Mouse (Mus musculus) neural tube, embryonic 13.5 days (tissue): ENCODE data around the gene Hmgcs1. TPM values are rescaled to one million over a fixed set of nuclear protein-coding genes. Genes with fewer than 3 reads are reported as not detected.
"Not testable (repeated sequence)": the region's sequence is repeated elsewhere in the genome, so short reads cannot be mapped to it uniquely, and the experiment has no call there.

Experiments
- ATAC-seq: fragments of 200-750 bp; cut with Nextera tagmentation; 2 replicates; pipeline ENCODE4 v1.8.0; 2017; ENCODE audit warnings: low read depth, mild to moderate bottlenecking, moderate TSS enrichment, moderate library complexity
- H3K27ac ChIP-seq: fragments of 300-500 bp; sonication (generic); replicated peaks from 2 replicates; pipeline ENCODE4 v1.5.1; 2015; ENCODE audit warnings: moderate library complexity, mild to moderate bottlenecking, inconsistent platforms
- H3K27me3 ChIP-seq: fragments of 300-500 bp; sonication (generic); 2 replicates; pipeline ENCODE4 v1.6.1; 2015; ENCODE audit warnings: mild to moderate bottlenecking, inconsistent platforms
- H3K36me3 ChIP-seq: fragments of 300-500 bp; sonication (generic); 2 replicates; pipeline ENCODE4 v1.6.1; 2015; ENCODE audit warnings: mild to moderate bottlenecking, inconsistent platforms
- H3K4me1 ChIP-seq: fragments of 300-500 bp; sonication (generic); replicated peaks from 2 replicates; pipeline ENCODE4 v1.6.1; 2015; ENCODE audit warnings: inconsistent platforms
- H3K4me2 ChIP-seq: fragments of 300-500 bp; sonication (generic); 2 replicates; pipeline ENCODE4 v1.6.1; 2015; ENCODE audit warnings: inconsistent platforms, mild to moderate bottlenecking, moderate library complexity
- H3K4me3 ChIP-seq: fragments of 300-500 bp; sonication (generic); 2 replicates; pipeline ENCODE4 v1.5.1; 2015; ENCODE audit warnings: mild to moderate bottlenecking, inconsistent platforms
- H3K9ac ChIP-seq: fragments of 300-500 bp; sonication (generic); 2 replicates; pipeline ENCODE4 v1.6.1; 2015; ENCODE audit warnings: moderate library complexity, mild to moderate bottlenecking, inconsistent platforms
- H3K9me3 ChIP-seq: fragments of 300-500 bp; sonication (generic); 2 replicates; pipeline ENCODE4 v1.6.1; 2016; ENCODE audit warnings: inconsistent platforms
- WGBS: fragments of 180-500 bp; shearing (Covaris S2); methylation state at CpG from one replicate; pipeline ENCODE4 v1.1.7; 2015; 5-methylcytosine and 5-hydroxymethylcytosine counted together
- polyA plus RNA-seq: library from polyadenylated mRNA; unstranded; fragments of >200 nt; fragmentation: Nextera tagmentation; extraction: Ambion mirVana; gene quantifications from 2 replicates; pipeline ENCODE4 v1.2.1, GENCODE M21; 2015

Gene Hmgcs1
- 381 and 414 TPM in 2 replicates for polyA plus RNA-seq

GRCm38 (mm10) chr13:119690039-119690728, at the start of gene Hmgcs1:
Hmgcs1 (plus strand) TSS chr13:119690379.
- H3K9ac ChIP-seq = peak within 1 kb of the TSS; percentile 98
- no peaks in the 10 kb centered on the region for H3K9me3 ChIP-seq
- H3K27ac ChIP-seq = peak within 1 kb of the TSS; percentile 99
- 0 out of 2 replicates have a peak, but pooled peaks cover 7% of the 10 kb centered on the region for H3K36me3 ChIP-seq
- peaks cover 54% of the 10 kb centered on the region for H3K4me1 ChIP-seq
- H3K27me3 ChIP-seq = no peaks in the 10 kb centered on the region
- peak within 1 kb of the TSS; percentile 91 for H3K4me2 ChIP-seq
- ATAC-seq = peak; percentile 99
- H3K4me3 ChIP-seq = peak within 1 kb of the TSS; percentile 96
- WGBS = under 1% methylated on average over 58 of the region's 59 CpGs

- no peak overlapping the region for H3K4me2 ChIP-seq
- ATAC-seq = no peak
- 39% methylated on average over 4 of the region's 4 CpGs for WGBS
These were observed 49.7 kb upstream of the Hmgcs1 start for GRCm38 (mm10) chr13:119640504-119640903.

DNA sequence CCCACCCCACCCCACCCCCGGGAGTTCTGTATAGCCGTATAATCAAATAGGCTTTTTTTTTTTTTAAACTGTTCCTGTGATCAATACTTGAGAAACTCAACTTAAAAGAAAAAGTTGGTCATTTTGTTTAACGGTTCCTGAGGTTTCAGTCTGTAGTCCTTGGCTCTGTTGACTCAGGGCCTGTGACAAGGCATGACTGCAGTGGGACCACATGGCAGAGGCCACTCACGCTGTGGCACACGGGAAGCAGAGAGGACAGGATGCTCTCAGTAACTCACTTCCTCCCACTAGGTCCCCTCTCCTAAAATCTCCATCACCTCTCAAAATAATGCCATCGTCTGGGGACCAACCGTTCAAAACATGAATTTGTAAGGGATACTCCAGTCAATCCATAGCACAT, 49.0 kb upstream of the Hmgcs1 start:
- no peak overlapping the region for H3K9ac ChIP-seq
- no peak overlapping the region for H3K4me3 ChIP-seq
- no peaks in the 10 kb centered on the region for H3K27me3 ChIP-seq
- no peaks in the 10 kb centered on the region for H3K9me3 ChIP-seq
- no peaks in the 10 kb centered on the region for H3K36me3 ChIP-seq
- H3K27ac ChIP-seq = no peak overlapping the region
- WGBS = 77% methylated on average over 7 of the region's 7 CpGs
- ATAC-seq = no peak
- H3K4me2 ChIP-seq = no peak overlapping the region
- no peaks in the 10 kb centered on the region for H3K4me1 ChIP-seq

More at GRCm38 (mm10) chr13:119640504-119640903, 49.7 kb upstream of the Hmgcs1 start:
- no peak overlapping the region for H3K27ac ChIP-seq
- H3K4me3 ChIP-seq = no peak overlapping the region
- H3K9me3 ChIP-seq = no peaks in the 10 kb centered on the region
- H3K27me3 ChIP-seq = no peaks in the 10 kb centered on the region
- H3K4me1 ChIP-seq = no peaks in the 10 kb centered on the region
- no peaks in the 10 kb centered on the region for H3K36me3 ChIP-seq
- H3K9ac ChIP-seq = no peak overlapping the region

- H3K27me3 ChIP-seq = no peaks in the 10 kb centered on the region
- no peaks in the 10 kb centered on the region for H3K36me3 ChIP-seq
- no peaks in the 10 kb centered on the region for H3K9me3 ChIP-seq
- no peak overlapping the region for H3K4me2 ChIP-seq
- H3K4me3 ChIP-seq = no peak overlapping the region
- no peaks in the 10 kb centered on the region for H3K4me1 ChIP-seq
- no peak overlapping the region for H3K27ac ChIP-seq
- 61% methylated on average over 5 of the region's 5 CpGs for WGBS
- ATAC-seq = no peak
- no peak overlapping the region for H3K9ac ChIP-seq
These were observed 45.4 kb upstream of the Hmgcs1 start for GRCm38 (mm10) chr13:119644769-119645168.

DNA sequence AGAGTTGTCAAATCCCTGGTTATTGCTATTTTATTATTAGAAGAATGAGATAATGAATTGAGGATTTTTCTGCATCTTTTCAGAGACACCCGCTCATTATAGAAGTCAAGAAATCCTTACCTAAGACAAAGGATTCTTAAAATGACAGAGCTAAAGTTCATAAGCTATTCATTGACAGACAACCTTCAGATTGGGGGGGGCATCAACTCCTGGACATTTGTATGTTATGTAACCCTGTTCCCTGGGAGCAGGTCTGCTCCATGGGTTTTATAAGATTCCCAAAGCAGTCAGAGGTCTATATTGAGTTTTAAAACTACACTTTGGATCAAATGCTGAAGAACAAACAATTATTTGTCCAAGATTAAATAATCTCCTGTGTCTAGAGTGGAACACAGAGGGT, 43.7 kb upstream of the Hmgcs1 start:
- Histone ChIP-seq H3K27me3 (no peaks in the 10 kb centered on the region), H3K27ac (no peak overlapping the region), H3K4me2 (no peak overlapping the region), H3K9me3 (no peaks in the 10 kb centered on the region), H3K9ac (no peak overlapping the region), H3K4me3 (no peak overlapping the region), H3K36me3 (no peaks in the 10 kb centered on the region), H3K4me1 (no peaks in the 10 kb centered on the region)
- WGBS = 95% methylated on average over 1 of the region's 1 CpGs
- ATAC-seq = no peak

DNA sequence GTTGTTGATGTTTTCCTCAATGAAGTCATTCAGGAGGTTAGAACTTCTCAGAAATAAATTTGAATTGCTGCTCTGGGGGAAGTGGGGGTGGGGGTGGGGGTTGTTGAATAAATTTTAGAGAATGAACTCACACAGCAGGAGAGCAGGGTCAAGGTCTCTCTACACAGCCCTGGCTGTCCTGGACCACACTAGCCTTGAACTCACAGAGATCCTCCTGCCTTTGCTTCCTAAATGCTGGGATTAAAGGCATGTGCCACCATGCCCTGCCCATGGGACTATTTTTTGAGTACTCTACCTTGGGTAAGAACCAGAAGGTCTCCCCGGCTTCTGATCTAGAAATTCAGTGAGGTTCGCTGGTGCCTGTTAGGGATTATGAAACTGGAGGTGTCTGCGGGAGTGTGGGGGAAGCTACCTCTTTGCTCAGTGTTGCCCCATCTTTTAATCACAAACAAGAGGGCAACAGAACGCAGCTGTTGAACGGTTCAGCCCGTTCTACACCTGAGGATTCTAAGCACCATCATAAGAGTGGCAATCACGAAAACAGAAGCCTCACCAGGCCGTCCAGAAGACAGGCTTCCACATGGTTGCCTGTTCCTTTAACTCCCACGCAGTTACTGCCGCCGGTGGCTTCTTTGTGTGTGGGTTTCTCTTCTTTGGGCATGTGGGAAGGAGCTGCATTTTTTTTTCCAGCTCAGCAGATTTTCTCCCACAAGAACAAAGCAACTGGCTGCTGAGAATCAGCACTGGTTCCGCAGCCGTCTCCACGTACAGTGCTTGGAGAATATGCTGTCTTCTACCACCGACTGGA, 41.1 kb upstream of the Hmgcs1 start:
- Histone ChIP-seq H3K27me3 (no peaks in the 10 kb centered on the region), H3K9me3 (no peaks in the 10 kb centered on the region), H3K9ac (peak overlapping the region; percentile 23; the same call in 1 of the 2 replicates), H3K36me3 (no peaks in the 10 kb centered on the region), H3K27ac (peak overlapping the region; percentile 49), H3K4me3 (no peak overlapping the region), H3K4me1 (no peaks in the 10 kb centered on the region), H3K4me2 (peak overlapping the region; percentile 21; the same call in 1 of the 2 replicates)
- ATAC-seq = no peak
- 64% methylated on average over 15 of the region's 15 CpGs for WGBS

GRCm38 (mm10) chr13:119649699-119650046, 40.5 kb upstream of the Hmgcs1 start:
- Histone ChIP-seq H3K4me1 (no peaks in the 10 kb centered on the region), H3K9me3 (no peaks in the 10 kb centered on the region), H3K36me3 (no peaks in the 10 kb centered on the region), H3K4me2 (peak overlapping the region; percentile 21; the same call in 1 of the 2 replicates), H3K9ac (peak overlapping the region; percentile 23; the same call in 1 of the 2 replicates), H3K27me3 (no peaks in the 10 kb centered on the region), H3K4me3 (no peak overlapping the region), H3K27ac (peak overlapping the region; percentile 49)
- WGBS = 86% methylated on average over 1 of the region's 1 CpGs
- no peak for ATAC-seq

GRCm38 (mm10) chr13:119654734-119655133, 35.4 kb upstream of the Hmgcs1 start:
- Histone ChIP-seq H3K36me3 (no peaks in the 10 kb centered on the region), H3K4me2 (no peak overlapping the region), H3K4me1 (no peaks in the 10 kb centered on the region), H3K9me3 (no peaks in the 10 kb centered on the region), H3K27ac (no peak overlapping the region), H3K27me3 (no peaks in the 10 kb centered on the region), H3K4me3 (no peak overlapping the region), H3K9ac (no peak overlapping the region)
- WGBS = 94% methylated on average over 2 of the region's 2 CpGs
- no peak for ATAC-seq

DNA sequence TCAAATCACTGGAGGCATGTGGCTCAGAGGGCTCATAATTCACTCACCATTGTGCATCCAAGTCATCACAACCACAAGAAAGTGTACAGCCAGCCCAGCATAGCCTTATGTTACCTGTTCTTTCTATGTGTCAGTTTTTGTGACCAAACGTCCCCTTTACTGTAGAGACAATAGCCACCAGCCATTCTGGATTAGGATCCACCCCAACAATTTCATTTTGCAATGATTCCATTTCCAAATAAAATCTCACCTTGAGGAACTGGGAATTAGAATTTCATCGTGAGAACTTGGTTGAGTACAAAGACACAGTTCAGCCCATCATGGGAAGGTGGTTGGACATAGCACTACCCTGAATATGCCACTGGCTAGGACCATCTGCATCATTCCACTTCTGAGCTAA, 33.9 kb upstream of the Hmgcs1 start:
- H3K36me3 ChIP-seq = no peaks in the 10 kb centered on the region
- ATAC-seq = no peak
- H3K9ac ChIP-seq = no peak overlapping the region
- H3K27me3 ChIP-seq = no peaks in the 10 kb centered on the region
- H3K4me2 ChIP-seq = no peak overlapping the region
- no peaks in the 10 kb centered on the region for H3K9me3 ChIP-seq
- H3K4me1 ChIP-seq = no peaks in the 10 kb centered on the region
- H3K4me3 ChIP-seq = no peak overlapping the region
- no peak overlapping the region for H3K27ac ChIP-seq
- WGBS = 79% methylated on average over 2 of the region's 2 CpGs

DNA sequence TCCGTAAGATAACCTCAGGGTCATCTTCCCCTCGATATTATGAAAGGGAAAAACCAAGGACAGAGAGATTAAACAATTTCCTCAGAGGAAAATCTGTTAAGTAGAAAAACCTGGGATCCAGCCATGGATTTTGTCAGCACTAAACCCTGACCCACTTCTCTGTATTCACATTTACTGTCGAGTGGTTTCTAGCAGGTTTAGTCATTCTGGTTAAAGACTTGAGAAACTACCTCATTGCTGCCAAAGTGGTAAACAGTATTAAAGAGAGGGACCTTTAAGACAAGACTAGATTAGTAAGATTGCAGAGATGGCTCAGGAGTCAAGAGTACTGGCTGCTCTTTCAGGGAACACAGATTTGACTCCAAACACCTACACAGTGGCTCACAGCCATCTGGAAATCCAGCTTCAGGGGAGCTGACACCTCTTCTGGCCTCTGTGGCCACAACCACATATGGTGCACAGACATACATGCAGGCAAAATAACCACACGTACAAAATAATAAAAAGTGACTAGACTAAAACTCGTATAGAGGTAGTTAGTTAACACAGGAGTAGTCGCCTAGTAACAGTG, 33.2 kb upstream of the Hmgcs1 start:
- no peaks in the 10 kb centered on the region for H3K9me3 ChIP-seq
- no peak overlapping the region for H3K4me3 ChIP-seq
- H3K4me1 ChIP-seq = no peaks in the 10 kb centered on the region
- no peaks in the 10 kb centered on the region for H3K36me3 ChIP-seq
- WGBS = 85% methylated on average over 6 of the region's 6 CpGs
- ATAC-seq = no peak
- H3K27ac ChIP-seq = no peak overlapping the region
- H3K4me2 ChIP-seq = no peak overlapping the region
- H3K27me3 ChIP-seq = no peaks in the 10 kb centered on the region
- H3K9ac ChIP-seq = no peak overlapping the region

GRCm38 (mm10) chr13:119661420-119661819, 28.8 kb upstream of the Hmgcs1 start:
- not testable (repeated sequence) for H3K9ac ChIP-seq, H3K36me3 ChIP-seq, ATAC-seq, H3K4me2 ChIP-seq, H3K27ac ChIP-seq, H3K9me3 ChIP-seq, H3K4me3 ChIP-seq, H3K4me1 ChIP-seq, H3K27me3 ChIP-seq
- whole genome bisulfite sequencing = 50% methylated on average over 6 of the region's 9 CpGs

DNA sequence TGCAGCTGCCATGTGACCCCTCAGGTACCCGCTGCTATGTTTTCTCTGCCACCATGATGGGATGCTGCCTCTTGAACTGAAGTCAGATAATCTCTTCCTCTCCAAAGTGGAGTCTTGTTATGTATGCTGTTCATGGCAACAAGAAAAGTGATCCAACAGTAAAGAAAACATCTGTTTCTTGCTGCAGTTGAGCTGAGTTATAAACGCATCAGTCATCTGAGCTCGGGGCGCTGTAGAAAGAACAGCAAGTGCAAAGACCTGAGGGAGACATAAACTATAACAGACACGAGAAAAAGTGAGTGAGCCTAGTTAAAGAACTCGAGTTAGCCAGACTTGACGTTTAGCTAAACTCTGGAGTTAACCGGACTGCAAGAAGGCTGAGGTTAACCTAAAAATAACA, 11.4 kb upstream of the Hmgcs1 start:
- 76% methylated on average over 8 of the region's 8 CpGs for WGBS

More for the DNA sequence above, 11.4 kb upstream of the Hmgcs1 start:
- Histone ChIP-seq H3K27me3 (no peaks in the 10 kb centered on the region), H3K4me2 (no peak overlapping the region), H3K27ac (no peak overlapping the region), H3K4me1 (no peaks in the 10 kb centered on the region), H3K9ac (no peak overlapping the region), H3K9me3 (no peaks in the 10 kb centered on the region), H3K36me3 (no peaks in the 10 kb centered on the region), H3K4me3 (no peak overlapping the region)
- no peak for ATAC-seq
